Mouse (Mus musculus): ENCODE data around the gene Efnb1. TPM values are rescaled to one million over a fixed set of nuclear protein-coding genes. Genes with fewer than 3 reads are reported as not detected.

Efnb1 gene
- polyA plus RNA-seq (2012) = 9.4 and 10.2 TPM in 2 replicates

GRCm38 (mm10) chrX:99135523-99136258, at the start of gene Efnb1:
Gene Efnb1 (plus strand): TSS chrX:99136130.

Other genes starting within 250 kb of the Efnb1 start
- gene Ophn1, start 245.1 kb upstream of the Efnb1 start, polyA plus RNA-seq (2012) = 0.93 and 1.1 TPM in 2 replicates
- 11.7 and 22.9 TPM in 2 replicates for gene Yipf6, start 199.8 kb upstream of the Efnb1 start, polyA plus RNA-seq (2012)
- 2.2 and 5.5 TPM in 2 replicates for gene Stard8, start 132.9 kb upstream of the Efnb1 start, polyA plus RNA-seq (2012)

Data from megakaryocyte-erythroid progenitor cell, adult 5 weeks (primary cell).